Mouse (Mus musculus): ENCODE measurements around the gene Mrtfb. TPM values are rescaled to one million over a fixed set of nuclear protein-coding genes. Genes with fewer than 3 reads are reported as not detected.
A peak's percentile ranks its signal among the peaks of the same experiment; 100 is the strongest.

Gene Mrtfb
- polyA plus RNA-seq, 1 experiment from 2014 or later = 26.2 TPM

DNA sequence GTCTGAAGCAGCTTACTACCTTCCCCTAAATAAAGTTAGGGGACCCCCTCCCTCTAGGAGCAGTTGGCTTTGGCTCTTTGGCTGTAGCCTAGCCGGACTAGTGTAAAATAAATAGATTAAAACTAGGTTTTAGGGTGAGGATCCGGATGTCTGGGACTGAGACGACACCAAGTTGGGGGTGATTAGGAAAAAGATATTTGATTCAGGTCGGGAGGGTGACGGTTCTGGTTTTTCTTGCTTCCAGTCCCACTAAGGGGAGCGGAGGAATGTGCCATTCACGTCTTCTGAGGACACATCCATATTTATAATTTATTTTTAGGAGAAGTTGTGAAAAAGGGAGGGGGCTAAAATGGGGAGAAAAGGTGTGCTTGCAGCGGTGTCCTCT is 192.4 kb downstream of the Mrtfb start:
- Histone ChIP-seq H3K9me3 (replicated peaks; ENCODE audit: control insufficient read depth, low read length) (no peaks in the 10 kb centered on the region), H3K4me2 (ENCODE audit: low read depth, low read length) (peak overlapping the region; percentile 100), H3K4me1 (ENCODE audit: control insufficient read depth, insufficient read depth, low read length) (no peaks in the 10 kb centered on the region), H3K4me3 (ENCODE audit: low read depth, low read length) (peak overlapping the region; percentile 74), H3K27ac (replicated peaks; ENCODE audit: low read depth, low read length) (no peak overlapping the region), H3K36me3 (replicated peaks; ENCODE audit: control insufficient read depth, insufficient read depth, low read depth, low read length) (no peaks in the 10 kb centered on the region), H3K27me3 (ENCODE audit: control insufficient read depth, insufficient read depth, low read length) (peaks cover 27% of the 10 kb centered on the region), H3K9ac (replicated peaks; ENCODE audit: low read length) (peak overlapping the region; percentile 76; the same call in 1 of the 2 replicates)
- ATAC-seq (replicated peaks; ENCODE audit: insufficient number of reproducible peaks, low FRiP score, low TSS enrichment, low read depth) = no peak
- WGBS = 7% methylated on average over 8 of the region's 8 CpGs
- no peak for DNase-seq (ENCODE audit: low spot score)

DNA sequence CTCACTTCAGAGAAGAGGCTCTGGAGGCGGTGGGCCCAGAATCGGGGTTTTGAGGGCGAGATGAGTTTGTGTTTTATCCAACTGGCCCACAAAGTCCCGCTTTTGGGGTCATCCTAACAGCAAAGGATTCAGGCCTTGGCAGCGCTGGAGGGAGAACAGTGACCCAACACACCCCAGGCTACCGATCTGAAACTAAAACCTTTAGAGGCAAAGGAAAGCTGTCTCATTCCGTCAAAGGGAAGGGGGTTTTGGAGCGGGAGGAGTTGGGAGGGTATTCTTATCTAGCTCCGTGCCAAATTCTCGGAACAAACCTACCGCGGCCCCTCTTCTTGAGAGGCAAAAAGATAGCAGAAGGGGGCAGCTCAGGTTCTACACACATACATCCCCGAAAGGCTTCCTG is 193.2 kb downstream of the Mrtfb start:
- no peak overlapping the region for H3K4me2 ChIP-seq (ENCODE audit: low read depth, low read length)
- peaks cover 27% of the 10 kb centered on the region for H3K27me3 ChIP-seq (ENCODE audit: control insufficient read depth, insufficient read depth, low read length)
- 10% methylated on average over 13 of the region's 13 CpGs for WGBS
- no peak overlapping the region; the same call in 1 of the 2 replicates for H3K9ac ChIP-seq (replicated peaks; ENCODE audit: low read length)
- ATAC-seq (replicated peaks; ENCODE audit: insufficient number of reproducible peaks, low FRiP score, low TSS enrichment, low read depth) (no peak), DNase-seq (ENCODE audit: low spot score) (no peak)
- H3K4me3 ChIP-seq (ENCODE audit: low read depth, low read length) = no peak overlapping the region
- H3K27ac ChIP-seq (replicated peaks; ENCODE audit: low read depth, low read length) = no peak overlapping the region
- no peaks in the 10 kb centered on the region for H3K36me3 ChIP-seq (replicated peaks; ENCODE audit: control insufficient read depth, insufficient read depth, low read depth, low read length)
- no peaks in the 10 kb centered on the region for H3K9me3 ChIP-seq (replicated peaks; ENCODE audit: control insufficient read depth, low read length)
- H3K4me1 ChIP-seq (ENCODE audit: control insufficient read depth, insufficient read depth, low read length) = no peaks in the 10 kb centered on the region

DNA sequence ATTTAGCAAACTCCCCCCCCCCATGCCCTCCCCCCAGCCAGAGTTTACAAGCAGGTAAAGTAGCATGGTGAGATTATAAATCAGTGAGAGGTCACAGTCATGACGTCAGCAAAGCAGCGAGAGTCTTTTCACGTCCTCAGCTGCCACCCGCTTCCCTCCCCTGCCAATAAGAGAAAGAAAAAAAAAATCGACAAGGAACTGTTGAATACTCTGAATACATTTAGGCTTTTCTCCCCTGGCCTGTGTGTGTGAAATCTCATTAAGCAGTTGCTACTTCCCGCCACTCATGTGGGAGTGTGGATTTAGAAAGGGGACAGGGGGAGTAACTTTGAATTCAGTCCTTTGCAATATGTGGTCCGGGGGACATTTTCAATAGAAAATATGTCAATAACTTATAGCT is 194.6 kb downstream of the Mrtfb start:
- H3K4me1 ChIP-seq (ENCODE audit: control insufficient read depth, insufficient read depth, low read length) = no peaks in the 10 kb centered on the region
- no peak for DNase-seq (ENCODE audit: low spot score)
- H3K4me2 ChIP-seq (ENCODE audit: low read depth, low read length) = no peak overlapping the region
- H3K36me3 ChIP-seq (replicated peaks; ENCODE audit: control insufficient read depth, insufficient read depth, low read depth, low read length) = no peaks in the 10 kb centered on the region
- H3K9me3 ChIP-seq (replicated peaks; ENCODE audit: control insufficient read depth, low read length) = no peaks in the 10 kb centered on the region
- no peak overlapping the region for H3K4me3 ChIP-seq (ENCODE audit: low read depth, low read length)
- 35% methylated on average over 7 of the region's 7 CpGs for WGBS
- no peak overlapping the region for H3K9ac ChIP-seq (replicated peaks; ENCODE audit: low read length)
- peaks cover 27% of the 10 kb centered on the region for H3K27me3 ChIP-seq (ENCODE audit: control insufficient read depth, insufficient read depth, low read length)
- no peak for ATAC-seq (replicated peaks; ENCODE audit: insufficient number of reproducible peaks, low FRiP score, low TSS enrichment, low read depth)
- no peak overlapping the region for H3K27ac ChIP-seq (replicated peaks; ENCODE audit: low read depth, low read length)

- H3K36me3 ChIP-seq (replicated peaks; ENCODE audit: control insufficient read depth, insufficient read depth, low read depth, low read length) = no peaks in the 10 kb centered on the region
- H3K4me3 ChIP-seq (ENCODE audit: low read depth, low read length) = no peak overlapping the region
- WGBS = 90% methylated on average over 4 of the region's 4 CpGs
- H3K27me3 ChIP-seq (ENCODE audit: control insufficient read depth, insufficient read depth, low read length) = peaks cover 22% of the 10 kb centered on the region
- no peak overlapping the region for H3K4me2 ChIP-seq (ENCODE audit: low read depth, low read length)
- DNase-seq (ENCODE audit: low spot score) (no peak), ATAC-seq (replicated peaks; ENCODE audit: insufficient number of reproducible peaks, low FRiP score, low TSS enrichment, low read depth) (no peak)
- no peak overlapping the region for H3K9ac ChIP-seq (replicated peaks; ENCODE audit: low read length)
- no peaks in the 10 kb centered on the region for H3K4me1 ChIP-seq (ENCODE audit: control insufficient read depth, insufficient read depth, low read length)
- H3K27ac ChIP-seq (replicated peaks; ENCODE audit: low read depth, low read length) = no peak overlapping the region
- no peaks in the 10 kb centered on the region for H3K9me3 ChIP-seq (replicated peaks; ENCODE audit: control insufficient read depth, low read length)
Observed at GRCm38 (mm10) chr16:13451991-13452390, 195.7 kb downstream of the Mrtfb start.

DNA sequence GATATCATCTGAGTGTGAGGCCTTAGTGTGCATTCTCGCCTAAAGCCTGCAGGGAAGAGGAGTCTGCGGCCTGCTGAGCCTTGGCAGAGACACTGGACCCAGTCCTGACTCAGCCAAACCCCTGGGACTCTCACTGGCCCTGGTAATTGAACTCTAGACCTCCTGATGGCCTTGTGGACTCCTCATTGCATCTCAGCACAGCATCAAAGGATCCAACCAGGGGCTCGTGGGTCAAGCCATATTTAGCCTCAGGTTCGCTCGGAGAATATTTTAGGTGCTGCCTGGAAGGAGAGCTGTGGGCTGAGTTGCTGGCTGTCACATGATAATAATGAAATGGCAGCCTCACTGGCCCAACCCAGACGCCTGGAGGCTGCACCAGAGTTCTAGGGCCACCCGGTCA is 196.4 kb downstream of the Mrtfb start:
- ATAC-seq (replicated peaks; ENCODE audit: insufficient number of reproducible peaks, low FRiP score, low TSS enrichment, low read depth) (no peak), DNase-seq (ENCODE audit: low spot score) (no peak)
- H3K9me3 ChIP-seq (replicated peaks; ENCODE audit: control insufficient read depth, low read length) = no peaks in the 10 kb centered on the region
- no peak overlapping the region for H3K9ac ChIP-seq (replicated peaks; ENCODE audit: low read length)
- H3K4me3 ChIP-seq (ENCODE audit: low read depth, low read length) = no peak overlapping the region
- H3K4me1 ChIP-seq (ENCODE audit: control insufficient read depth, insufficient read depth, low read length) = no peaks in the 10 kb centered on the region
- no peak overlapping the region for H3K4me2 ChIP-seq (ENCODE audit: low read depth, low read length)
- WGBS = 76% methylated on average over 7 of the region's 7 CpGs
- H3K27me3 ChIP-seq (ENCODE audit: control insufficient read depth, insufficient read depth, low read length) = peaks cover 22% of the 10 kb centered on the region
- H3K36me3 ChIP-seq (replicated peaks; ENCODE audit: control insufficient read depth, insufficient read depth, low read depth, low read length) = no peaks in the 10 kb centered on the region
- H3K27ac ChIP-seq (replicated peaks; ENCODE audit: low read depth, low read length) = no peak overlapping the region

DNA sequence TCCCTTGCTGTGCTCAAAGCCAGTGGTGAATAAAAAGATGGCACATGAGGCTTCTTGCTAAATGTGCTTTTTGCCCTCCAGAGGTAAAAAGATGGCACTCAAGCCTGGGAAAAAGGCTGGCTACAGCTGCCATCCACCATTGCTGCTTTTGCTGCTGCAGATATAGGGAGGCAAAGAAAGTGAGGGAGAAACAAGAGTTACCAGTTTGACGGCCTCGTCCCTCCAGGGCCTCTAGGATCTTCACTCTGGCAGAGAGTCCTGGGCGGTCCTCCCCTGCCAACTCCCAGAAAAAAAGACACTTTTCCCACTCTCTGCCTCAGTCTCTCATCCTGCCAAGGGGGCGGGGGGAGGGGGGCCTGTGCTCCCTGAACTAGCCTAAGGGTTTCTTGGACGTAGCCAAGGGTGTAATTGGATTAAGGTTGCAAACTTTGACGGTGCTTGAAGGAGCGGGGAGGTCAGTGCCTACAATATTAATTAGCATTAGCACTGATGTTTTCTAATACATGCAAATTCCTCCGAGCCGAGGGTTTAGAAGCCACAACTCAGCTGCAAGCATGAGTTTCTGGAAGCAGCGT is 197.8 kb downstream of the Mrtfb start:
- WGBS = 26% methylated on average over 10 of the region's 10 CpGs
- Histone ChIP-seq H3K4me3 (ENCODE audit: low read depth, low read length) (no peak overlapping the region), H3K27me3 (ENCODE audit: control insufficient read depth, insufficient read depth, low read length) (peaks cover 10% of the 10 kb centered on the region), H3K9ac (replicated peaks; ENCODE audit: low read length) (no peak overlapping the region), H3K4me2 (ENCODE audit: low read depth, low read length) (no peak overlapping the region), H3K36me3 (replicated peaks; ENCODE audit: control insufficient read depth, insufficient read depth, low read depth, low read length) (no peaks in the 10 kb centered on the region), H3K27ac (replicated peaks; ENCODE audit: low read depth, low read length) (no peak overlapping the region), H3K9me3 (replicated peaks; ENCODE audit: control insufficient read depth, low read length) (no peaks in the 10 kb centered on the region), H3K4me1 (ENCODE audit: control insufficient read depth, insufficient read depth, low read length) (no peaks in the 10 kb centered on the region)
- DNase-seq (ENCODE audit: low spot score) (no peak), ATAC-seq (replicated peaks; ENCODE audit: insufficient number of reproducible peaks, low FRiP score, low TSS enrichment, low read depth) (no peak)

- Histone ChIP-seq H3K4me1 (ENCODE audit: control insufficient read depth, insufficient read depth, low read length) (no peaks in the 10 kb centered on the region), H3K27me3 (ENCODE audit: control insufficient read depth, insufficient read depth, low read length) (no peaks in the 10 kb centered on the region), H3K9ac (replicated peaks; ENCODE audit: low read length) (no peak overlapping the region), H3K27ac (replicated peaks; ENCODE audit: low read depth, low read length) (no peak overlapping the region), H3K9me3 (replicated peaks; ENCODE audit: control insufficient read depth, low read length) (no peaks in the 10 kb centered on the region), H3K4me2 (ENCODE audit: low read depth, low read length) (no peak overlapping the region), H3K4me3 (ENCODE audit: low read depth, low read length) (no peak overlapping the region), H3K36me3 (replicated peaks; ENCODE audit: control insufficient read depth, insufficient read depth, low read depth, low read length) (no peaks in the 10 kb centered on the region)
- no peak for DNase-seq (ENCODE audit: low spot score)
- no peak; the same call in 1 of the 2 replicates for ATAC-seq (replicated peaks; ENCODE audit: insufficient number of reproducible peaks, low FRiP score, low TSS enrichment, low read depth)
Observed at GRCm38 (mm10) chr16:13455560-13455959, 199.3 kb downstream of the Mrtfb start.

DNA sequence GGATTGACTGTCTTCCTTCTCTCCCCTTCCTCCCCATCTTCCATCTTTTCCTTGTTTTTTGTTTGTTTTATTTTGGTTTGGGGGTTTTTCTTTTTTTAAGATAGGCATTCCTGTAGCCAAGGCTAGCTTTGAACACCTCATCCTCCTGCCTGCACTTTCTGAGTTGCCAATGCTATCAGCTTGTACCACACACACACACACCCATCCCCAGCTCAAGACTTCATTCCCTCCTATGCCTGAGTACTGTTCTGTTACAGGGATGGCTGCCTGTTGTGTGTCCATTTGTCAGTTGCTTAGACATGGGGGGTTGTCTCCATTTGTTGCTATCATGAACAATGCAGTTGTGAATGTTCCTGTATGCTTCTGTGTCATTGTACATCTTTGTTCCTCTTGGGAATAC is 202.3 kb downstream of the Mrtfb start:
- no peak overlapping the region for H3K9ac ChIP-seq (replicated peaks; ENCODE audit: low read length)
- H3K4me1 ChIP-seq (ENCODE audit: control insufficient read depth, insufficient read depth, low read length) = peaks cover 3% of the 10 kb centered on the region; the same call in 1 of the 2 replicates
- ATAC-seq (replicated peaks; ENCODE audit: insufficient number of reproducible peaks, low FRiP score, low TSS enrichment, low read depth) = no peak
- H3K27me3 ChIP-seq (ENCODE audit: control insufficient read depth, insufficient read depth, low read length) = no peaks in the 10 kb centered on the region
- H3K4me3 ChIP-seq (ENCODE audit: low read depth, low read length) = no peak overlapping the region
- H3K4me2 ChIP-seq (ENCODE audit: low read depth, low read length) = no peak overlapping the region
- no peaks in the 10 kb centered on the region for H3K36me3 ChIP-seq (replicated peaks; ENCODE audit: control insufficient read depth, insufficient read depth, low read depth, low read length)
- H3K9me3 ChIP-seq (replicated peaks; ENCODE audit: control insufficient read depth, low read length) = no peaks in the 10 kb centered on the region
- no peak overlapping the region for H3K27ac ChIP-seq (replicated peaks; ENCODE audit: low read depth, low read length)
- DNase-seq (ENCODE audit: low spot score) = no peak
